Mouse (Mus musculus) thymus, adult 2 months (tissue): ENCODE data around the gene Gm26657.

Source experiments
- CTCF ChIP-seq: fragments of 200-500 bp; IDR thresholded peaks from 2 replicates; pipeline ENCODE4 v1.5.1; 2012; ENCODE audit warnings: mild to moderate bottlenecking, control low read depth, low read length, moderate library complexity, borderline replicate concordance; ENCODE audit not compliant: control insufficient read depth, poor library complexity, insufficient read depth; ENCODE audit errors: extremely low read depth
- POLR2A ChIP-seq: fragments of 200-500 bp; IDR thresholded peaks from 2 replicates; pipeline ENCODE4 v1.6.1; 2012; ENCODE audit warnings: mild to moderate bottlenecking, low read length, control low read depth, moderate library complexity; ENCODE audit not compliant: control insufficient read depth, poor library complexity, insufficient read depth; ENCODE audit errors: extremely low read depth

DNA sequence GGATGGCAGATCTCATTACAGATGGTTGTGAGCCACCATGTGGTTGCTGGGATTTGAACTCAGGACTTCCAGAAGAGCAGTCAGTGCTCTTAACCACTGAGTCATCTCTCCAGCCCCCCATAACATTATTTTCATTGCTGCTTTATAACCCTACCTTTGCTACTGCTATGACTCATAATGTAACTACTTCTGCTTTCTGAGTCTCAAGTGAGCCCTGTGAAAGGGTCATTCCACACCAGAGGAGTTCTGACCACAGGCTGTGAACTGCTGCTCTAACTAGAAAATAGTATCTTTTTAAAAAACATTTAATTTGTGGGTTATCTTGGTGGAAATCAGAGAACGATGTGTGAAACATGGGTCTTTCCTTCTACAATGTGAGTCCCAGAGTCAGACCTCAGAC is 17.8 kb downstream of the Gm26657 start:
- TF ChIP-seq CTCF (no peak), POLR2A (no peak)
